In the genomic region with DNA sequence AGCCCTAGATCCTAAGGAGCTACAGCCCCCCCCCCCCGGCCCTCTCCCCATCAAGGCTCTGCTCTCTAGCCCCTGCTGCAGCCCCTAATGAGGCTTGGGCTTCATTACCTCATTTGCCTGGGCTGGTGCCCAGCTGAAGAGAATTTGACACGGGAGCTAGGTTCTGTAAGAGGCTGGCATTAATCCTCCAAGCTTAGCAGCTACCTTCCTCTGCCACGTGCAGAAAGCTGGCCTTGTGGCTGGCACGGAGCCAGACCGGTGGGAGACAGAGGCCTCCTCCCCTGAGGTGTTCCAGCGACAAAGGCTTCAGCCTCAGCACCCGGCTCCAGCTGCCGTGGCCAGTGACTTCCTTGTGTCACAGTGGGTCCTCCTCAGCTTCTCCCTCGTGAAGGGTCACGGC, we compare ENCODE assay signal across 8 mouse cellular contexts.
DNase-seq lines count a peak whose midpoint lies in the region; ATAC-seq lines count a peak whose summit lies in the region.

No protein-coding gene starts in this region.

- H3K9me3 ChIP-seq in hindbrain, embryonic 14.5 days (ENCODE audit: control insufficient read depth, low read length) = no peaks in the 10 kb centered on the region
- no peaks in the 10 kb centered on the region for H3K9me3 ChIP-seq in neural tube, embryonic 12.5 days

- WGBS in hindbrain, embryonic 14.5 days = 24% methylated on average over 10 of the region's 10 CpGs
- WGBS in neural tube, embryonic 12.5 days = 47% methylated on average over 10 of the region's 10 CpGs

- peak; percentile 67 for ATAC-seq in hindbrain, embryonic 14.5 days (ENCODE audit: low FRiP score)
- peak; percentile 86 for ATAC-seq in neural tube, embryonic 12.5 days (ENCODE audit: low FRiP score, low read depth)

- H3K36me3 ChIP-seq in hindbrain, embryonic 14.5 days (replicated peaks; ENCODE audit: control insufficient read depth, insufficient read depth) = no peaks in the 10 kb centered on the region
- no peaks in the 10 kb centered on the region for H3K36me3 ChIP-seq in neural tube, embryonic 12.5 days

- no peaks in the 10 kb centered on the region for H3K27me3 ChIP-seq in hindbrain, embryonic 14.5 days (ENCODE audit: control insufficient read depth, insufficient read depth, low read length)
- H3K27me3 ChIP-seq in neural tube, embryonic 12.5 days (replicated peaks) = no peaks in the 10 kb centered on the region

- no peak overlapping the region for H3K9ac ChIP-seq in hindbrain, embryonic 14.5 days
- no peak overlapping the region for H3K9ac ChIP-seq in neural tube, embryonic 12.5 days

- peaks cover 12% of the 10 kb centered on the region for H3K4me1 ChIP-seq in hindbrain, embryonic 14.5 days (replicated peaks; ENCODE audit: control insufficient read depth, insufficient read depth, low read length)
- peaks cover 13% of the 10 kb centered on the region for H3K4me1 ChIP-seq in neural tube, embryonic 12.5 days

- peak; percentile 29 for DNase-seq in gastrocnemius, postnatal 10 days
- no peak for DNase-seq in gastrocnemius, adult 18-20 months (ENCODE audit: low spot score)
- DNase-seq in ovary, postnatal 36 days (ENCODE audit: low spot score) = peak; percentile 51
- no peak for DNase-seq in ovary, adult 18-20 months (ENCODE audit: low spot score)
- DNase-seq in hindbrain, embryonic 14.5 days (ENCODE audit: low spot score) = peak; percentile 73
- DNase-seq in adipocyte (ENCODE audit: low spot score) = no peak
- no peak for DNase-seq in spleen, adult 18-20 months

- no peak overlapping the region for H3K4me2 ChIP-seq in hindbrain, embryonic 14.5 days (replicated peaks)
- peak overlapping the region; percentile 14 for H3K4me2 ChIP-seq in neural tube, embryonic 12.5 days (replicated peaks)

- H3K4me3 ChIP-seq in hindbrain, embryonic 14.5 days (replicated peaks; ENCODE audit: low read length) = no peak overlapping the region
- H3K4me3 ChIP-seq in neural tube, embryonic 12.5 days = no peak overlapping the region

- H3K27ac ChIP-seq in hindbrain, embryonic 14.5 days = peak overlapping the region; percentile 30
- H3K27ac ChIP-seq in neural tube, embryonic 12.5 days = peak overlapping the region; percentile 57

Comparison
In these comparisons a context has a peak if more than half of its experiments do, and no peak if none do; other contexts are left out.
1. DNase-seq: peak in gastrocnemius, postnatal 10 days (single experiment), ovary, postnatal 36 days (single experiment) and hindbrain, embryonic 14.5 days (single experiment); none in gastrocnemius, adult 18-20 months (single experiment), ovary, adult 18-20 months (single experiment), adipocyte (single experiment) and spleen, adult 18-20 months (0 of 2).